Mouse (Mus musculus) spleen, adult 2 months (tissue): ENCODE results near the gene Araf.

Experiments used
- CTCF ChIP-seq: fragments of 200-500 bp; IDR thresholded peaks from 2 replicates; pipeline ENCODE4 v1.5.1; 2011; ENCODE audit warnings: mild to moderate bottlenecking, inconsistent platforms; ENCODE audit not compliant: insufficient read depth, insufficient read length, insufficient replicate concordance; ENCODE audit errors: extremely low read depth
- POLR2A ChIP-seq: fragments of 200-500 bp; IDR thresholded peaks from 2 replicates; pipeline ENCODE4 v1.6.1; 2011; ENCODE audit warnings: low read depth, low read length, inconsistent platforms

- TF ChIP-seq CTCF: no peak
- no peak for TF ChIP-seq POLR2A
Observed at GRCm38 (mm10) chrX:20761201-20761600, 36.4 kb upstream of the Araf start.
